Mouse (Mus musculus) activated CD4-positive, CD25-positive, alpha-beta regulatory T cell, adult 4 months (primary cell): ENCODE results near the gene Prkci. TPM values are rescaled to one million over a fixed set of nuclear protein-coding genes. Genes with fewer than 3 reads are reported as not detected.
A peak's percentile ranks its signal among the peaks of the same experiment; 100 is the strongest.

Source experiments
- ATAC-seq: one replicate; pipeline ENCODE4 v1.8.0; 2017
- polyA plus RNA-seq, 2 experiments: library from polyadenylated mRNA; unstranded; fragments of 100-300 nt; shearing (Covaris generic); gene quantifications; one replicate each; pipeline ENCODE4 v1.2.1; 2017

Gene Prkci
- polyA plus RNA-seq, 2 experiments from 2014 or later = 1.2 to 1.9 TPM

- no peak for ATAC-seq
Measured at GRCm38 (mm10) chr3:31049087-31049486, 53.5 kb downstream of the Prkci start.

GRCm38 (mm10) chr3:31050375-31050774 is 54.8 kb downstream of the Prkci start:
- ATAC-seq = no peak

- ATAC-seq = no peak
Measured at GRCm38 (mm10) chr3:31051730-31052129, 56.2 kb downstream of the Prkci start.

- no peak for ATAC-seq
Measured at GRCm38 (mm10) chr3:31053191-31053590, 57.6 kb downstream of the Prkci start.

GRCm38 (mm10) chr3:31054888-31055287 is 59.3 kb downstream of the Prkci start:
- ATAC-seq = no peak

- ATAC-seq = no peak
Measured at GRCm38 (mm10) chr3:31056047-31056650, 60.6 kb downstream of the Prkci start.

- ATAC-seq = peak; percentile 24
Measured at GRCm38 (mm10) chr3:31056651-31057627, 61.4 kb downstream of the Prkci start.

GRCm38 (mm10) chr3:31060745-31061102 is 65.2 kb downstream of the Prkci start:
- no peak for ATAC-seq

GRCm38 (mm10) chr3:31061103-31061785 is 65.7 kb downstream of the Prkci start:
- ATAC-seq = peak; percentile 81

- no peak for ATAC-seq
Measured at GRCm38 (mm10) chr3:31061786-31062120, 66.2 kb downstream of the Prkci start.

GRCm38 (mm10) chr3:31062325-31062724 is 66.8 kb downstream of the Prkci start:
- no peak for ATAC-seq

GRCm38 (mm10) chr3:31068482-31068881 is 72.9 kb downstream of the Prkci start:
- no peak for ATAC-seq

GRCm38 (mm10) chr3:31071804-31072203 is 76.3 kb downstream of the Prkci start:
- no peak for ATAC-seq

- ATAC-seq = no peak
Measured at GRCm38 (mm10) chr3:31075808-31076207, 80.3 kb downstream of the Prkci start.

- no peak for ATAC-seq
Measured at GRCm38 (mm10) chr3:31077068-31077703, 81.6 kb downstream of the Prkci start.

GRCm38 (mm10) chr3:31079450-31079849 is 83.9 kb downstream of the Prkci start:
- no peak for ATAC-seq

GRCm38 (mm10) chr3:31080791-31081502 is 85.4 kb downstream of the Prkci start:
- ATAC-seq = no peak

GRCm38 (mm10) chr3:31082838-31083506 is 87.4 kb downstream of the Prkci start:
- ATAC-seq = peak; percentile 54

- no peak for ATAC-seq
Measured at GRCm38 (mm10) chr3:31083507-31084245, 88.1 kb downstream of the Prkci start.

GRCm38 (mm10) chr3:31085000-31085399 is 89.5 kb downstream of the Prkci start:
- no peak for ATAC-seq
